Mouse (Mus musculus): Measurements from ENCODE around the gene Rapgef1. TPM values are rescaled to one million over a fixed set of nuclear protein-coding genes. Genes with fewer than 3 reads are reported as not detected.
"Not testable (repeated sequence)": the region's sequence is repeated elsewhere in the genome, so short reads cannot be mapped to it uniquely, and the experiment has no call there.

Rapgef1 gene
- polyA plus RNA-seq, 1 experiment from 2014 or later = 15.5 TPM

DNA sequence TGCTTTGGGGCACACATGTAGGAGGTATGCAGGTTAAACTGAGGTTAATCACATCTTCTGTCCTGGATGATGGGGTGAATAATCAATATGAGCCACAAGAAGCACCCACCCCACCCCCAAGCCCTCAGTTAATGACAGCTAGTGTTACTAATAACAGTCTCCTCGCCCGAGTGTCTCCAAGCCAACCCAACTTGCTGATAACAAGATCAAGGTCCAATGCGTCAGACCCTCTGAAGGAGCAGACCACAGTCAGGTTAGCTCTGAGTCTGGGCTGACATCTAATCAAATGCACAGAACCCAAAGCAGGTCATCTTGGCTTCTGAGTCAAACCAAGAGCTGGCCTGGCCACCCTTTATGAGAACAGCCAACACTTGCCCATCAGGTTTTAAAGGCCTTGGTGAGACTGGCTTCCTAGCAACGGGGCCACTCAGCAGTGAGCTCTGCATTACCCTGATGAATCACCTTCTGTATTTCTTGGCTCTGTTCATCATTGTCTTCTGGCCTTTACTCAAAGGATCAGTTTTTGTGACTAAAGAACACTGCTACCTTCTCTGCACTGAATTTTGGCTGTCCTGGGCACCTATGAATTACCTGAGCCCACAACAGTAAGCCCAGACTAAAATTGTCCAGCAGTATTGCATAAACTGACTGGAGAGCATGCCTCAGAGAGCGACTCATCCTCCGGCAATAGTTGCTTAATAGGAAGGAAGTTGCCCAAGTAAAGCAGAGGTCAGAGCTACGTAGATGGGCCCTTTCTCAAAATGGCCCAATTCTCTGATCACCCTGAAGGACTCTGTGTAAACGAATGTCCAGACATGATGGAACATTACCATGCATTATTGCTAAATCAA lies 152.3 kb downstream of the Rapgef1 start:
- Histone ChIP-seq H3K27me3 (no peaks in the 10 kb centered on the region), H3K36me3 (peaks cover 34% of the 10 kb centered on the region), H3K4me1 (replicated peaks) (no peaks in the 10 kb centered on the region), H3K4me3 (no peak overlapping the region), H3K4me2 (no peak overlapping the region), H3K9me3 (no peaks in the 10 kb centered on the region), H3K9ac (no peak overlapping the region), H3K27ac (replicated peaks) (no peak overlapping the region)
- WGBS = 88% methylated on average over 8 of the region's 8 CpGs
- ATAC-seq (ENCODE audit: low read depth) = no peak

DNA sequence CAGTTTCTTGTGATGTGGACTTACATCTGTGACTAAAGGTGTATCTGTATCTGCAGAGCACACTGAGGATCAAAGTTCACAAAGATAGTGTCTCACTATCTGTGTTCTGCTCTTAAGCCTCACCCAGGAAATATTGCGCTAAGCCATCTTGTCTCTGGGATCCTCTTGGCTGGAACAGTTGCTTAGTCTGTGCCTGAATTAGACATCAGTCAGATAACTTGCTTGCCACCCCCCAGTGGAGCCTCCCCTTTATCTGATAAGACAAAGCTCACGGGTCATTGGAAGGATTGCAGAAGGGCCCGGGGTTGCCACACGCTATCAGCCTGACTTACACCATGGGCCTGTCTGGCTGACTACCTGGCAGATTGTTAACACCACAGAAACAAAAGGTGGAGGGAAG lies 153.8 kb downstream of the Rapgef1 start:
- peaks cover 49% of the 10 kb centered on the region for H3K36me3 ChIP-seq
- WGBS = 94% methylated on average over 4 of the region's 4 CpGs
- no peaks in the 10 kb centered on the region for H3K9me3 ChIP-seq
- H3K4me3 ChIP-seq = no peak overlapping the region
- no peak overlapping the region for H3K27ac ChIP-seq (replicated peaks)
- no peaks in the 10 kb centered on the region for H3K4me1 ChIP-seq (replicated peaks)
- H3K4me2 ChIP-seq = no peak overlapping the region
- no peaks in the 10 kb centered on the region for H3K27me3 ChIP-seq
- no peak for ATAC-seq (ENCODE audit: low read depth)
- H3K9ac ChIP-seq = no peak overlapping the region

DNA sequence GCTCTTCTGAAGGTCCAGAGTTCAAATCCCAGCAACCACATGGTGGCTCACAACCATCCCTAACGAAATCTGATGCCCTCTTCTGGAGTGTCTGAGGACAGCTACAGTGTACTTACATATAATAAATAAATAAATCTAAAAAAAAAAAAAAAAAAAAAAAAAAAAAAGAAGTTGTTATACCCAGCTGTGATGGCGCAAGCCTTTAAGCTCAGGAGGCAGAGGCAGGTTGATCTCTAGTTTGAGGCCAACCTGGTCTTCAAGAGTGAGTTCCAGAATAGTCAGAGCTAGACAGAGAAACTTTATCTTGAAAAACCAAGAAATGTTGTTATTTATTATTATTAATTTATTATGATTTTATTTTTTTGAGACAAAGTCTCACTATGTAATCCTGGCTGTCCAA lies 161.7 kb downstream of the Rapgef1 start:
- H3K27me3 ChIP-seq; H3K4me3 ChIP-seq; H3K9ac ChIP-seq; H3K27ac ChIP-seq (replicated peaks); H3K9me3 ChIP-seq; ATAC-seq (ENCODE audit: low read depth); H3K4me1 ChIP-seq (replicated peaks); H3K4me2 ChIP-seq: not testable (repeated sequence)
- 93% methylated on average over 2 of the region's 2 CpGs for WGBS
- H3K36me3 ChIP-seq = peaks cover 95% of the 10 kb centered on the region

DNA sequence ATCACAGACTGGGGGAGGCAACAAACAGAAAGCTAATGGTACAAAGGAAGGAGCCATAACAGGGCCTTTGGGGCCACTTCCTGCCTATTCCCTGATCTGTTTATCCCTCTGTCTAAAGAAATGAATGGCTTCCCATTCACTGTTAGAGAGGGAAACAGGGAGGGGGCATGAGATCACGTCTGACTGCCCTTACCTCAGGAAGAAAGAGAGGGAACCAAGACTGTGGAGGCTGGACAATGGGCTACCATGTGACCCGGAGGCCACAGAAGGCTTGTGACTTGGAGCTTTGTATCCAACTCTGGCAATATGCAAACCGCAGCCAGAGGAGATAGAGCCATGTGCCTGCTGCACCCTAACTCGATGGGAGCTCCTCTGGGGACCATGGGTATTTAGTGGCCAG lies 164.8 kb downstream of the Rapgef1 start:
- 62% methylated on average over 4 of the region's 4 CpGs for WGBS
- Histone ChIP-seq H3K27me3 (no peaks in the 10 kb centered on the region), H3K9me3 (no peaks in the 10 kb centered on the region), H3K4me1 (replicated peaks) (peaks cover 22% of the 10 kb centered on the region), H3K9ac (no peak overlapping the region), H3K36me3 (peaks cover 65% of the 10 kb centered on the region), H3K27ac (replicated peaks) (no peak overlapping the region), H3K4me2 (no peak overlapping the region), H3K4me3 (no peak overlapping the region)
- no peak for ATAC-seq (ENCODE audit: low read depth)

DNA sequence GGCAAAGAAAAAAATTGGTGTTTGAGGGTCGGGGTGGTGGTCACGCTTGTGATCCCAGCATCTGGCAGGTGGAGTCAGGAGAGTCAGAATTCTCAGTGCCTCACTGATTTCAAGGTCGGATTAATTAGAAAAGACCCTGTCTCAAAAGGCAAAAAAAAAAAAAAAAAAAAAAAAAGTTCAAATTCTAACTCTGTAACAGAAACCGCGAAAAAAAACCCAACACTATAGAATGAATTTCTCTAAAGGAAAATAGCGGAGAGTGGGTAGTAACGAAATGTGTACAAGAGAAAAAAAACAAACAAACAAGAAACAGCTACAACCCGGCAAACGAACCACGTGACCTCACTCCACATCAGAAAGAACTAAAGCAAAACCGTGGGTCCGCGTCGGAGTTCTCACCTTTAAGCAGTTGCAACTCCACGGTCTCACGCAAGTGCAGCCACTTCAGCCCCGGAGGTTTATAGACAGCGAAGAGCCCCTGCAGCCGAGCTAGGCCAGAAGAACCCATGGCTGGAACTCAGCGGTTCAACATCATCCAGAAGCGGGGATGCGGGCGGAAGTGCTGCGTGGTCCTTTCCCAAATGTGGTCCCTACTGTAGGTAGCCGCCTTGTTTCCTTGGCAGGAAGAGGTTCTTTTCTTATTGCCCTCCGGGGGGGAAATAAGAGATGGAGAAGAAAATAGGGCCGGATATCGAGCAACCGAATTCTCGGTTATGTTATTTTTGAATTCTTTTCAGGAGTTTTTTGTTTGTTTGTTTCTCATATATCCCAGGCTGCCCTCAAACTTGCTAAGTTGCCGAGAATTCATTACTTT lies 167.8 kb downstream of the Rapgef1 start, which contains the start of gene Coq4:
Gene Coq4, plus strand, starts transcription at position 390 of the 814 bp plus-strand sequence.
- Histone ChIP-seq H3K4me1 (replicated peaks) (peaks cover 23% of the 10 kb centered on the region), H3K36me3 (peaks cover 63% of the 10 kb centered on the region), H3K9ac (peak within 1 kb of the TSS; percentile 87), H3K27ac (replicated peaks) (peak within 1 kb of the TSS; percentile 67), H3K4me3 (peak within 1 kb of the TSS; percentile 77), H3K9me3 (no peaks in the 10 kb centered on the region), H3K27me3 (no peaks in the 10 kb centered on the region), H3K4me2 (peak within 1 kb of the TSS; percentile 88)
- 2% methylated on average over 31 of the region's 31 CpGs for WGBS
- ATAC-seq (ENCODE audit: low read depth) = peak; percentile 90

DNA sequence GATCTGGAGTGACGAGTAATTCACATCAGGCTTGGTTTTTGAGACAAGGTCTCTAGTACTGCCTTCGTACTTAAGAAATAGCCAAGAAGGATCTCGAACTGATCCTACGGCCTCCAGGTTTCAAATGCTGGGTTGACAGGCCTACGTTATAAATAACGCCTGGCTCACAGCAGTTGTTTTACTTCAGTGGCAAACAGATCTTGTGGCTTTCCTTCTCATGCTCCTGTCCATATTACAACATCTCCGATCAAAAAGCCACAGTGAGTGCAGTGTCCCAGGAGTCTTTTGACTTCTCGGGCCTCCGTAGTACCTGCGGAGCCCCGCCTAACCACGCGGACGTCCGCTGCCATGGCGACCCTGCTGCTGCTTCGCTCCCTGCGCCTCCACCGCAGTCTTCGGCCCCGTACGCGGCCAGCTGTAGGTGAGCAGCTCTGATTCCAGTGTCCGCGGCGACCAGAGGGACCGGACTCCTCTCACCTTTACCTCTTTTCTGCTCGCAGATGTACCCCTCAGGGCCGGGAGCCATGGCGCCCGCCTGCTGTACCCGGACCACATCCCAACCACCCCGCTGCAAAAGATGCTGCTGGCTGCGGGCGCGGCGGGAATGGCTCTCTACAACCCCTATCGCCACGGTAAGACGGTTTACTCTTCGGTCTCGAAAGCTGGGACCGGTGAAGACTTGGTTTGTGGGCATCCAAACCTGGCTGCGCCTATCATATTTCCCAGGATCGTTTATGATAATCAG lies 168.6 kb downstream of the Rapgef1 start, which contains the start of gene Trub2:
Gene Trub2, minus strand, starts transcription at position 566 of the 745 bp plus-strand sequence.
- under 1% methylated on average over 45 of the region's 45 CpGs for WGBS
- Histone ChIP-seq H3K4me1 (replicated peaks) (peaks cover 23% of the 10 kb centered on the region), H3K4me3 (peak within 1 kb of the TSS; percentile 77), H3K36me3 (peaks cover 62% of the 10 kb centered on the region), H3K9me3 (no peaks in the 10 kb centered on the region), H3K27me3 (no peaks in the 10 kb centered on the region), H3K27ac (replicated peaks) (peak within 1 kb of the TSS; percentile 67), H3K4me2 (peak within 1 kb of the TSS; percentile 88), H3K9ac (peak within 1 kb of the TSS; percentile 87)
- ATAC-seq (ENCODE audit: low read depth) = peak; percentile 91

Other genes starting within 250 kb of the Rapgef1 start
- gene Gm13420, start 132.0 kb downstream of the Rapgef1 start, polyA plus RNA-seq (2015; fragmentation: Nextera tagmentation; extraction: Ambion mirVana) = 0.18 TPM in 1 of 2 replicates, not detected in the other
- gene Gm13547, start 139.6 kb downstream of the Rapgef1 start, polyA plus RNA-seq (2015; fragmentation: Nextera tagmentation; extraction: Ambion mirVana) = 0.33 TPM in 1 of 2 replicates, not detected in the other
- gene Coq4, start 167.8 kb downstream of the Rapgef1 start, polyA plus RNA-seq (2015; fragmentation: Nextera tagmentation; extraction: Ambion mirVana) = 30.0 and 34.3 TPM in 2 replicates
- gene Trub2, start 168.8 kb downstream of the Rapgef1 start, polyA plus RNA-seq (2015; fragmentation: Nextera tagmentation; extraction: Ambion mirVana) = 32.0 and 37.7 TPM in 2 replicates
- gene Slc27a4, start 182.9 kb downstream of the Rapgef1 start, polyA plus RNA-seq (2015; fragmentation: Nextera tagmentation; extraction: Ambion mirVana) = 34.6 and 35.5 TPM in 2 replicates
- gene Urm1, start 200.4 kb downstream of the Rapgef1 start, polyA plus RNA-seq (2015; fragmentation: Nextera tagmentation; extraction: Ambion mirVana) = 19.0 and 22.8 TPM in 2 replicates
- gene Cercam, start 249.4 kb downstream of the Rapgef1 start, polyA plus RNA-seq (2015; fragmentation: Nextera tagmentation; extraction: Ambion mirVana) = 24.8 and 25.5 TPM in 2 replicates

Measured in neural tube, embryonic 13.5 days (tissue).